Mouse (Mus musculus) intestine, embryonic 14.5 days (tissue): Measurements from ENCODE around the gene Epha4. TPM values are rescaled to one million over a fixed set of nuclear protein-coding genes. Genes with fewer than 3 reads are reported as not detected.

ENCODE experiments used
- ATAC-seq: fragments of 200-750 bp; cut with Nextera tagmentation; replicated peaks from 2 replicates; pipeline ENCODE4 v1.8.0; 2017; ENCODE audit warnings: low read depth, moderate number of reproducible peaks, moderate TSS enrichment, moderate library complexity; ENCODE audit not compliant: low FRiP score, low TSS enrichment
- DNase-seq: peaks from one replicate; pipeline ENCODE4 v3.0.0-alpha.2; 2018; ENCODE audit warnings: low spot score
- H3K27ac ChIP-seq: fragments of 300-500 bp; sonication (generic); 2 replicates; pipeline ENCODE4 v1.5.1; 2014; ENCODE audit warnings: low read depth, mild to moderate bottlenecking, control low read depth
- H3K27me3 ChIP-seq: fragments of 300-500 bp; sonication (generic); replicated peaks from 2 replicates; pipeline ENCODE4 v1.6.1; 2014; ENCODE audit warnings: low read length, control low read depth; ENCODE audit not compliant: control insufficient read depth, insufficient read depth
- H3K36me3 ChIP-seq: fragments of 300-500 bp; sonication (generic); 2 replicates; pipeline ENCODE4 v1.6.1; 2014; ENCODE audit warnings: low read length, control low read depth; ENCODE audit not compliant: control insufficient read depth, insufficient read depth
- H3K4me1 ChIP-seq: fragments of 300-500 bp; sonication (generic); replicated peaks from 2 replicates; pipeline ENCODE4 v1.6.1; 2014; ENCODE audit warnings: low read length, control low read depth, mixed read lengths; ENCODE audit not compliant: control insufficient read depth, insufficient read depth
- H3K4me2 ChIP-seq: fragments of 300-500 bp; sonication (generic); 2 replicates; pipeline ENCODE4 v1.6.1; 2014; ENCODE audit warnings: low read length
- H3K4me3 ChIP-seq: fragments of 300-500 bp; sonication (generic); 2 replicates; pipeline ENCODE4 v1.5.1; 2014; ENCODE audit warnings: low read depth, low read length, control low read depth, mixed read lengths
- H3K9ac ChIP-seq: fragments of 300-500 bp; sonication (generic); 2 replicates; pipeline ENCODE4 v1.6.1; 2014; ENCODE audit warnings: mild to moderate bottlenecking, low read length
- H3K9me3 ChIP-seq: fragments of 300-500 bp; sonication (generic); 2 replicates; pipeline ENCODE4 v1.6.1; 2016; ENCODE audit warnings: low read length, control low read depth; ENCODE audit not compliant: control insufficient read depth
- WGBS: fragments of 180-500 bp; shearing (Covaris S2); extraction: QIAGEN DNeasy Blood & Tissue Kit; methylation state at CpG from one replicate; pipeline ENCODE4 v1.1.7; 2014; 5-methylcytosine and 5-hydroxymethylcytosine counted together
- polyA plus RNA-seq: library from polyadenylated mRNA; unstranded; fragments of >200 nt; fragmentation: Nextera tagmentation; extraction: Ambion mirVana; gene quantifications from 2 replicates; pipeline ENCODE4 v1.2.1, GENCODE M21; 2014

Epha4 gene
- polyA plus RNA-seq, 1 experiment from 2014 or later: 15.4 TPM

GRCm38 (mm10) chr1:77447061-77447614 is 67.8 kb downstream of the Epha4 start:
- WGBS: 92% methylated on average over 1 of the region's 1 CpGs
- Histone ChIP-seq H3K4me3 (no peak overlapping the region), H3K9ac (no peak overlapping the region), H3K27ac (no peak overlapping the region), H3K4me2 (no peak overlapping the region), H3K36me3 (peaks cover 12% of the 10 kb centered on the region), H3K27me3 (no peaks in the 10 kb centered on the region), H3K4me1 (peaks cover 1% of the 10 kb centered on the region), H3K9me3 (no peaks in the 10 kb centered on the region)
- no peak for DNase-seq
- no peak for ATAC-seq

- no peak overlapping the region for H3K9ac ChIP-seq
- peaks cover 12% of the 10 kb centered on the region for H3K36me3 ChIP-seq
- no peaks in the 10 kb centered on the region for H3K27me3 ChIP-seq
- H3K4me2 ChIP-seq: no peak overlapping the region
- no peak for ATAC-seq
- H3K9me3 ChIP-seq: no peaks in the 10 kb centered on the region
- H3K4me3 ChIP-seq: no peak overlapping the region
- H3K4me1 ChIP-seq: peaks cover 8% of the 10 kb centered on the region
- no peak overlapping the region for H3K27ac ChIP-seq
- DNase-seq: no peak
- WGBS: 76% methylated on average over 12 of the region's 12 CpGs
Observed at GRCm38 (mm10) chr1:77446438-77446837, 68.5 kb downstream of the Epha4 start.

GRCm38 (mm10) chr1:77444648-77445047 is 70.2 kb downstream of the Epha4 start:
- DNase-seq (no peak), ATAC-seq (no peak)
- Histone ChIP-seq H3K36me3 (peaks cover 12% of the 10 kb centered on the region), H3K27me3 (no peaks in the 10 kb centered on the region), H3K4me2 (no peak overlapping the region), H3K4me3 (no peak overlapping the region), H3K9me3 (no peaks in the 10 kb centered on the region), H3K27ac (no peak overlapping the region), H3K9ac (no peak overlapping the region), H3K4me1 (peaks cover 8% of the 10 kb centered on the region)
- WGBS: 91% methylated on average over 9 of the region's 9 CpGs

- no peak overlapping the region for H3K4me3 ChIP-seq
- H3K4me2 ChIP-seq: no peak overlapping the region
- peaks cover 12% of the 10 kb centered on the region for H3K36me3 ChIP-seq
- H3K9me3 ChIP-seq: no peaks in the 10 kb centered on the region
- no peak for ATAC-seq
- no peak overlapping the region for H3K9ac ChIP-seq
- H3K4me1 ChIP-seq: peaks cover 11% of the 10 kb centered on the region
- DNase-seq: no peak
- WGBS: 10% methylated on average over 4 of the region's 4 CpGs
- no peaks in the 10 kb centered on the region for H3K27me3 ChIP-seq
- no peak overlapping the region; the same call in 1 of the 2 replicates for H3K27ac ChIP-seq
Observed at GRCm38 (mm10) chr1:77441987-77442386, 72.9 kb downstream of the Epha4 start.

- Histone ChIP-seq H3K9me3 (no peaks in the 10 kb centered on the region), H3K9ac (no peak overlapping the region), H3K36me3 (peaks cover 12% of the 10 kb centered on the region), H3K4me3 (no peak overlapping the region), H3K4me1 (peaks cover 11% of the 10 kb centered on the region), H3K27me3 (no peaks in the 10 kb centered on the region), H3K27ac (no peak overlapping the region), H3K4me2 (no peak overlapping the region)
- DNase-seq (no peak), ATAC-seq (no peak)
- WGBS: 69% methylated on average over 4 of the region's 4 CpGs
Observed at GRCm38 (mm10) chr1:77441401-77441800, 73.5 kb downstream of the Epha4 start.

GRCm38 (mm10) chr1:77440512-77440911 is 74.4 kb downstream of the Epha4 start:
- H3K9me3 ChIP-seq: no peaks in the 10 kb centered on the region
- H3K27me3 ChIP-seq: no peaks in the 10 kb centered on the region
- no peak overlapping the region for H3K4me2 ChIP-seq
- DNase-seq (no peak), ATAC-seq (no peak)
- 52% methylated on average over 10 of the region's 10 CpGs for WGBS
- H3K4me3 ChIP-seq: no peak overlapping the region
- no peak overlapping the region for H3K9ac ChIP-seq
- peaks cover 12% of the 10 kb centered on the region for H3K36me3 ChIP-seq
- no peak overlapping the region for H3K27ac ChIP-seq
- peaks cover 12% of the 10 kb centered on the region for H3K4me1 ChIP-seq

GRCm38 (mm10) chr1:77439383-77440074 is 75.4 kb downstream of the Epha4 start:
- Histone ChIP-seq H3K4me1 (peaks cover 19% of the 10 kb centered on the region), H3K27me3 (no peaks in the 10 kb centered on the region), H3K9ac (no peak overlapping the region), H3K4me2 (no peak overlapping the region), H3K4me3 (no peak overlapping the region), H3K27ac (no peak overlapping the region), H3K36me3 (peaks cover 10% of the 10 kb centered on the region), H3K9me3 (no peaks in the 10 kb centered on the region)
- DNase-seq: no peak
- no peak for ATAC-seq
- 95% methylated on average over 3 of the region's 3 CpGs for WGBS

GRCm38 (mm10) chr1:77438639-77439038 is 76.2 kb downstream of the Epha4 start:
- Histone ChIP-seq H3K4me2 (no peak overlapping the region), H3K4me1 (peaks cover 19% of the 10 kb centered on the region), H3K36me3 (peaks cover under 1% of the 10 kb centered on the region; the same call in 1 of the 2 replicates), H3K27me3 (no peaks in the 10 kb centered on the region), H3K9me3 (no peaks in the 10 kb centered on the region), H3K27ac (no peak overlapping the region), H3K4me3 (no peak overlapping the region), H3K9ac (no peak overlapping the region)
- no peak for ATAC-seq
- 21% methylated on average over 4 of the region's 4 CpGs for WGBS
- DNase-seq: no peak
